Mouse (Mus musculus): Measurements from ENCODE around the gene Cdk5r1. TPM values are rescaled to one million over a fixed set of nuclear protein-coding genes. Genes with fewer than 3 reads are reported as not detected.
"Not testable (repeated sequence)": the region's sequence is repeated elsewhere in the genome, so short reads cannot be mapped to it uniquely, and the experiment has no call there.

Cdk5r1 gene
- polyA plus RNA-seq, 1 experiment from 2014 or later: 0.61 TPM

DNA sequence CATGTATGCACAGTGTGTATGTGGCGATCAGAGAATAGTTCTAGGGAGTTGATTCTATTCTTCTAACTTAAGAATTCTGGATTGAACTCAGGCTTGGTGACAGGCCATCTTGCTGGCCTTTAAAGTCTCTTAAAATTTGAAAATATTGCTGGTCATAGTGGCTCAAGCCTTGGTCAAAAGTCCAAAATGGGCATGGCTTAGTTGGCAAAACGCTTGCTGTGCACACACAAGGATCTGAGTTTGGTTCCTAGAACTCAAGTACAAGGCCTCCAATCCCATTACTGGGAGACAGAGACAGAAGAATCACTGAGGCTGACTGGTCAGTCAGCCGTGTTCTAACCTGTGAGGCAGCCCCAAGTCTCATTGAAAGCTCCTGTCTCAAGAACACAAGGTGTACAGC lies 29.9 kb upstream of the Cdk5r1 start:
- H3K4me3 ChIP-seq (ENCODE audit: low read depth, low read length): no peak overlapping the region
- 87% methylated on average over 3 of the region's 3 CpGs for WGBS

DNA sequence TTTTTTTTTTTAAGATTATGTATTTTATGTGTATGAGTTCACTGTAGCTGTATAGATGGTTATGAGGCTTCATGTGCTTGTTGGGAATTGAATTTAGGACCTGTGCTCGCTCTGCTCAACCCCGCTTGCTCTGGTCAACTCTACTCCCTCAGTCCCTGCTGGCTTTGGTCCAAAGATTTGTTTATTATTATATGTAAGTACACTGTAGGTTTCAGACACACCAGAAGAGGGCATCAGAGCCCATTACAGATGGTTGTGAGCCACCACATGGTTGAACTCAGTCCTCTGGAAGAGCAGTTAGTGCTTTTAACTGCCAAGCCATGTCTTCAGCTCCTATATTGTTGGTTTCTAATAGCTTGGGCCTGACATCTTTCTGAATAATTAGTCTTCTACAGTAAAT lies 27.0 kb upstream of the Cdk5r1 start:
- no peak overlapping the region for H3K27ac ChIP-seq (ENCODE audit: low read depth, low read length)
- no peak overlapping the region for H3K4me2 ChIP-seq (replicated peaks; ENCODE audit: low read depth)
- H3K36me3 ChIP-seq (ENCODE audit: control insufficient read depth, insufficient read depth): peaks cover 37% of the 10 kb centered on the region
- ATAC-seq: no peak
- WGBS: 85% methylated on average over 2 of the region's 2 CpGs
- no peaks in the 10 kb centered on the region for H3K4me1 ChIP-seq (replicated peaks; ENCODE audit: control insufficient read depth, insufficient read depth, low read length)
- TF ChIP-seq CTCF (IDR thresholded peaks at IDR 0.05; ENCODE audit: low read depth): 0 out of 2 replicates have a peak, but pooled peaks have one; percentile 11
- no peaks in the 10 kb centered on the region for H3K9me3 ChIP-seq (ENCODE audit: control insufficient read depth)
- no peak overlapping the region for H3K4me3 ChIP-seq (ENCODE audit: low read depth, low read length)
- H3K9ac ChIP-seq (ENCODE audit: low read depth, low read length): no peak overlapping the region
- H3K27me3 ChIP-seq (replicated peaks; ENCODE audit: control insufficient read depth, insufficient read depth, low read length): no peaks in the 10 kb centered on the region

More for the DNA sequence above, 29.9 kb upstream of the Cdk5r1 start:
- ATAC-seq: no peak
- H3K27me3 ChIP-seq (replicated peaks; ENCODE audit: control insufficient read depth, insufficient read depth, low read length): no peaks in the 10 kb centered on the region
- peaks cover 44% of the 10 kb centered on the region for H3K36me3 ChIP-seq (ENCODE audit: control insufficient read depth, insufficient read depth)
- H3K9ac ChIP-seq (ENCODE audit: low read depth, low read length): no peak overlapping the region
- no peak overlapping the region for H3K4me2 ChIP-seq (replicated peaks; ENCODE audit: low read depth)
- no peak overlapping the region for H3K27ac ChIP-seq (ENCODE audit: low read depth, low read length)
- no peak for TF ChIP-seq CTCF (IDR thresholded peaks at IDR 0.05; ENCODE audit: low read depth)
- no peaks in the 10 kb centered on the region for H3K9me3 ChIP-seq (ENCODE audit: control insufficient read depth)
- H3K4me1 ChIP-seq (replicated peaks; ENCODE audit: control insufficient read depth, insufficient read depth, low read length): no peaks in the 10 kb centered on the region

DNA sequence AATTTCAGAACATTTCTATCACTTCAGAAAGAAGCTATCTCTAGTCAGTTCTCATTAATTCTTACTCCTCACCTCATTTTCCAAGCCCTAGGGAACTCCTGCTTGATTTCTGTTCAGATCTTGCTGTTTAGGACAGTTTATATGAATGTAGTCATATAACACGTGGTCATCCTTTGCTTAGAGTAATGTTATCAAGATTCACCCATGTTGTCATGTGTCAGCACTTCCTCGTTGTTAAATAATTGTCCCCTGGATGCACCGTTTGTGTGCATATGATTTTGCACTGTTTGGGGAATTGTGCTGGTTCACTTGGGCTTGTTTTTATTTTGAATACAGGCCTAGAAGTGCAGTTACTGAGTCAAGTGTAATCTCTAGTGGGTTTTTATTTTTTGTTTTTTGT lies 24.6 kb upstream of the Cdk5r1 start:
- Histone ChIP-seq H3K4me1 (replicated peaks; ENCODE audit: control insufficient read depth, insufficient read depth, low read length) (no peaks in the 10 kb centered on the region), H3K27me3 (replicated peaks; ENCODE audit: control insufficient read depth, insufficient read depth, low read length) (no peaks in the 10 kb centered on the region), H3K4me3 (ENCODE audit: low read depth, low read length) (no peak overlapping the region), H3K36me3 (ENCODE audit: control insufficient read depth, insufficient read depth) (peaks cover 42% of the 10 kb centered on the region), H3K27ac (ENCODE audit: low read depth, low read length) (no peak overlapping the region), H3K4me2 (replicated peaks; ENCODE audit: low read depth) (no peak overlapping the region), H3K9ac (ENCODE audit: low read depth, low read length) (no peak overlapping the region), H3K9me3 (ENCODE audit: control insufficient read depth) (no peaks in the 10 kb centered on the region)
- no peak for TF ChIP-seq CTCF (IDR thresholded peaks at IDR 0.05; ENCODE audit: low read depth)
- 75% methylated on average over 3 of the region's 3 CpGs for WGBS
- ATAC-seq: no peak

DNA sequence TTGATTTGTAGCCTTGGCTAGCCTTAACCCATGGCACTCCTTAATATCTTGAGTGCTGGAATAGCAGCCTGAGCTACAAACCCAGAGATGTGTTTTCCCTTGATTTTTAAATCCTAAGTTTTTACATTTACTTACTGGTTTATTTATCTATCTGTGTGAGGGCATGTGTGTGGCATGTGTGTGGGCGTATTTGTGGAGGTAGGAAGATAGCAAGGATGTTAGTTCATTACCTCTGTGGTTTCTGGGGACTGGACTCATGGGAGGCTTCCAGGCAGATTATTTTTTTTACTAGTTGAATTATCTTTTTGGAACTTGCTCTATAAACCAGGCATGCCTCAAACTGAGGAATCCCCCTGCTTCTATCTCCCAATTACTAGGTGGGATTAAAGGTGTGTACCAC lies 23.6 kb upstream of the Cdk5r1 start:
- no peak for ATAC-seq
- Histone ChIP-seq H3K4me2 (replicated peaks; ENCODE audit: low read depth) (no peak overlapping the region), H3K9ac (ENCODE audit: low read depth, low read length) (no peak overlapping the region), H3K4me3 (ENCODE audit: low read depth, low read length) (no peak overlapping the region), H3K27me3 (replicated peaks; ENCODE audit: control insufficient read depth, insufficient read depth, low read length) (no peaks in the 10 kb centered on the region), H3K36me3 (ENCODE audit: control insufficient read depth, insufficient read depth) (peaks cover 41% of the 10 kb centered on the region), H3K27ac (ENCODE audit: low read depth, low read length) (no peak overlapping the region), H3K4me1 (replicated peaks; ENCODE audit: control insufficient read depth, insufficient read depth, low read length) (no peaks in the 10 kb centered on the region), H3K9me3 (ENCODE audit: control insufficient read depth) (no peaks in the 10 kb centered on the region)
- 89% methylated on average over 1 of the region's 1 CpGs for WGBS
- TF ChIP-seq CTCF (IDR thresholded peaks at IDR 0.05; ENCODE audit: low read depth): no peak

DNA sequence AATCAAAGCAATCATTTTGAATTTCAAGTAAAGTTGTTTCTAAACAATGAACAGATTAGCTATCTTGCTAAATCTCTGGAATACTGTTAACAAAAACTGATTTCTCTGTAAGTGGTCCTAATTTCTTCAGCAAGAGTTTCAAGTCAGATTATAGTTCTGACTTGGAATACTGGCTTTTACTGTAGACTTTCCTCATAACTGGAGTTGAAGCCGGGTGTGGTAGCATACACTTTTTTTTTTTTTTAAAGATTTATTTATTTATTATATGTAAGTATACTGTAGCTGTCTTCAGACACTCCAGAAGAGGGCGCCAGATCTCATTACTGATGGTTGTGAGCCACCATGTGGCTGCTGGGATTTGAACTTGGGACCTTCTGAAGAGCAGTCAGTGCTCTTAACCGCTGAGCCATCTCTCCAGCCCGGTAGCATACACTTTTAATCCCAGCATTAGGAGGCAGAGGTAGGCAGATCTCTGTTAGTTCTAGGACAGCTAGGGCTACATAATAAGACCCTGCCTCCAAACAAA lies 13.2 kb upstream of the Cdk5r1 start:
- H3K9ac ChIP-seq (ENCODE audit: low read depth, low read length); ATAC-seq; H3K4me1 ChIP-seq (replicated peaks; ENCODE audit: control insufficient read depth, insufficient read depth, low read length); H3K4me2 ChIP-seq (replicated peaks; ENCODE audit: low read depth); H3K9me3 ChIP-seq (ENCODE audit: control insufficient read depth); H3K27ac ChIP-seq (ENCODE audit: low read depth, low read length); H3K4me3 ChIP-seq (ENCODE audit: low read depth, low read length); H3K27me3 ChIP-seq (replicated peaks; ENCODE audit: control insufficient read depth, insufficient read depth, low read length): not testable (repeated sequence)
- H3K36me3 ChIP-seq (ENCODE audit: control insufficient read depth, insufficient read depth): peaks cover 76% of the 10 kb centered on the region
- WGBS: 69% methylated on average over 4 of the region's 4 CpGs

DNA sequence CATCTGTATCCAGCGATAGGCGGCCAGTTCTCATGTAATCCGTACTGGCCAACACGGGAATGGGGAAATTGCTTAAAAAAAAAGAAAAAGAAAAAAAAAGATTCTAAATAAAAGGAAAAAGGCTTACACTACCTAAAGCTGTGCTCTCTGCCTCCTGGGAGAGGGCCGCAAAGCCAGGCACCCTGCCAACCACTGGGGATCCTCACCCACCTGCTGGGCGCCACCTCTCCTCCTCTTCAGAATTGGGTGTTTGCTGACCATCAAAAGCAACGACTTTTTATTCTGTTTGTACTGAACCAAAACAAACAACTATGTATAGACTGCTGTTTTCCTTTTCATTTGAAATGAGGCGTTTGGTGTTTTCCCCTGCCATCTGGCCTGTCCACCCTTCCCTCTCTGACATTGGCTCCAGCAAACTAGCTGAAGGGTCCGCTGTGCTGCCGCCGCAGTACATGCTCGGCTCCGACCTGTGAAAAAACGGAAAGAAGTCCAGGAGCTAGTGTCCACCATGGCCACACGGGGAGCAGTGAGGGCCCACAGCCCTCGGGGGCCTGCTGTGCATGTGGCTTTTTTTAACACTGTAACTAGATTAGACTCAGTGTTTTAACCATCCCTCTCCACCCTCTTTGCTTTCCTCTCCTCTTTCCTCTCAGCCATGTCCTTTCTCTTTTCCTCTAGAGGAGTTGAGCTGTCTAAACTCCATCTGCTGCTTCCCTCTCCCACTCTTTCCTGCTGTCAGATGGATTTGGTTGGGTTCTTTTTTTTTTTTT lies 4.8 kb upstream of the Cdk5r1 start:
- H3K9ac ChIP-seq (ENCODE audit: low read depth, low read length): no peak overlapping the region
- 79% methylated on average over 16 of the region's 16 CpGs for WGBS
- no peak for TF ChIP-seq CTCF (IDR thresholded peaks at IDR 0.05; ENCODE audit: low read depth)
- no peaks in the 10 kb centered on the region for H3K9me3 ChIP-seq (ENCODE audit: control insufficient read depth)
- H3K4me3 ChIP-seq (ENCODE audit: low read depth, low read length): no peak overlapping the region
- no peak overlapping the region for H3K4me2 ChIP-seq (replicated peaks; ENCODE audit: low read depth)
- H3K27me3 ChIP-seq (replicated peaks; ENCODE audit: control insufficient read depth, insufficient read depth, low read length): no peaks in the 10 kb centered on the region
- H3K27ac ChIP-seq (ENCODE audit: low read depth, low read length): no peak overlapping the region
- H3K4me1 ChIP-seq (replicated peaks; ENCODE audit: control insufficient read depth, insufficient read depth, low read length): no peaks in the 10 kb centered on the region
- peaks cover 48% of the 10 kb centered on the region for H3K36me3 ChIP-seq (ENCODE audit: control insufficient read depth, insufficient read depth)
- ATAC-seq: no peak

All from intestine, postnatal 0 days (tissue).